Mouse (Mus musculus) kidney, adult 2 months (tissue): Measurements from ENCODE around the gene Pax3.

Experiments
- CTCF ChIP-seq: fragments of 200-500 bp; conservative IDR thresholded peaks from 2 replicates; pipeline ENCODE4 v1.5.1; 2011; ENCODE audit warnings: low read depth, mild to moderate bottlenecking, control low read depth, low read length, moderate library complexity, mixed read lengths; ENCODE audit not compliant: insufficient read depth, insufficient read length
- POLR2A ChIP-seq: fragments of 200-500 bp; IDR thresholded peaks from one replicate; pipeline ENCODE4 v1.6.1; 2011; ENCODE audit warnings: low read depth, low read length, control low read depth

DNA sequence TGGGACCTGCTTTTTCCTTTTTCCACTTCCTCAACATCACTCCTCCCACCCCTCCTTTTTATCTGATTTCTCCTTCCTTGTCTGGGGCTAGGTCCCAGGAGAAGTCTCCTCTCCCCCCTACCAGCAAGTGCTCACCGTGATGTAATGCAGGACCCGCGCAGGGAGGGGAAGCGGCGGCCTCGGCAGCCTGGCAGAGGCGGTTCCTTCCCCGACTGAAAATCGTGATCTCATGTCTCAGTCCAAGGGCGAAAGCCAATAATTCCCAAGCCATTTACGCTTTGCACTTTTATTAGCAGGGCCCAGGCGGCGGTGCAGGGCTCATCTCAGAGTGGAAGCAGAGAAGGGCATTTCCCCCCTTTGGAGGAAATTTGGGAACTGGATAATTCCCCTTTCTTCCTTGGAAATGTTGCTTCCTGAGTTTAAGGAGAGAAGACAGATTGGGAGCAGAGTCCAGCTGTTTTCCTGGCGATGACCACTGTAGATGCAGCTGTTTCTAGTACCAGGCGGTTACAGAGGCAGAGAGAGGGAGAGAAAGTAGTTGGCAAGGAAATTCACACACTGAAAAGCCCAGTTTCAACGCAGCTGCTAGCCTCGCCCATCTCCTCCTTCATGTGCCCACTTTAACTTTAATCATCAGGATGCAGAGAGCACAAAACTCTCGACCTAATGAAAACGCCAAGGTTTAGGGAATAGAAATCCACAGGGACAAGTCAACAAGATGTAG lies 21.3 kb upstream of the Pax3 start:
- TF ChIP-seq POLR2A (no peak), CTCF (no peak)
